Mouse (Mus musculus) urinary bladder, postnatal 36 days (tissue): Measurements from ENCODE around the gene Sox13.

ENCODE experiments used
- DNase-seq, 2 experiments: peaks; one replicate each; pipeline ENCODE4 v3.0.0; 2022; ENCODE audit warnings: low spot score in 2 of 2, mixed read lengths in 1 of 2

The Sox13 gene

DNA sequence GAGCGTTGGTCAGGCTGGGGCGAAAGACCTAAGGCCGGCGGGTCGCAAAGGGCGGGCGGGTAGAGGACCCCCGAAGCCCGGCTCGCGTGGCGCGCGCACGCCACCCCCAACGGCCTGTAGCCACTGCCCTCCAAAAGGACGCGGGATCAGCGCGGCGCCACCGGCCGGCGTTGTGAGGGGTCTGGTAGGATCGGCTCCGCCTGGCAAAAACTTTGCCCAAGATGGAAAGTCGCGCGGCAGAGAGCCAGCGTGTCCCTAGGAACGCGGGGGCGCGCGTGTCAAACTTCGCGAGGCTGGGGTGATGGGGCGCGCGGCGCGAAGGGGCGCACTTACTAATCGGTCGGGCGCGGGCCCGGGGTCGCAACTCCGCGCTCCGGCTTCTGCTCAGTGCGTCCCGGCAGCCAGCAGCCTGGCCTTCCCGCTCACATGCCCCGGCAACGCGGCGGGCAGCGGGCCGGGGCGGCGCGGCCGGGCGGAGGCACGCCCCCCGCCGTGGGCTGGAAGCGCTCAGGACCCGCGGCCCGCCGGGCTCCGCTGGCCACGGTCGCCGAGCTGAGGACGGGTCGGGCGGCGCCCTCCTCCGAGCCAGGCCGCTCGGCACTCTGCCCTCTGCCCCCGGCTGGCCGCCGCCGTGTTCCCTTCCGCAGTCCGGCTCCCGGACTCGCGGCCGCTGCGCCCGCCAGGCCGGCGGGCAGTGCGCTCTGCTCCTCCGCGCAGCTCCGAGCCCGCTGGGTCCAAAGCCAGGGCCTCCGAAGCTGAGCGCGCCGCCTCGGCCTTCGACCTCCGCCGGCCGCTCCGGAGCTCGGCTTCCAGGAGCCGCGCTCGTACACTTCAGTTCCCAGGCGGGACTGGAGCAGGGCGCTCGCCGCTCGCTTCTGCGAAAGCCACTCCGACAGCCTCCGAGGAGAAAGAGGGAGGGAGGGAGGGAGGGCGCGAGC lies at the start of gene Sox13:
Gene Sox13, minus strand, starts transcription at position 835 of the 938 bp plus-strand sequence.
- peak; percentile 61 to 64 for DNase-seq

GRCm38 (mm10) chr1:133471556-133471955 lies 47.4 kb upstream of the Sox13 start:
- no peak for DNase-seq

DNA sequence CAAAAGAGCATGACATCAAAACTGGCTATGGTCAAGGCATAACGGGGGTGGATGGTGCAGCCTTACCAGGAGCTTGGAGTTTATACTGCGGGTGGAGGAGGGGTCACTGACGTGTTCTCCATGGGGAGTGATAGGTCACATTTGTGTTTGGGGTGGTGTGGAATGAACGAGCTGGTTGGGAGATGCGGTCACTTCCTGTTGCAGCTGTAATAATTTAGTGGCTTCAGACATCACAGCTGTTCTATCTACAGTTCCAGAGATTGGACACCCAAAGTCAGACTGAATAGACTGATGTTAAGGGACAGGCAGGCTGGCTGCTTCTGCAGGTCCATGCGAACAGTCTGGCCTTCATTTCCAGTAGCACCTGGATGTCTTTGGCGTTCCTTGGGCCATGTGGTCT lies 46.9 kb upstream of the Sox13 start:
- DNase-seq = no peak

- DNase-seq = no peak
Measured at GRCm38 (mm10) chr1:133470242-133471025, 46.3 kb upstream of the Sox13 start.

GRCm38 (mm10) chr1:133469213-133469612 lies 45.0 kb upstream of the Sox13 start:
- DNase-seq = no peak

- DNase-seq = no peak
Measured at GRCm38 (mm10) chr1:133468751-133469150, 44.6 kb upstream of the Sox13 start.

DNA sequence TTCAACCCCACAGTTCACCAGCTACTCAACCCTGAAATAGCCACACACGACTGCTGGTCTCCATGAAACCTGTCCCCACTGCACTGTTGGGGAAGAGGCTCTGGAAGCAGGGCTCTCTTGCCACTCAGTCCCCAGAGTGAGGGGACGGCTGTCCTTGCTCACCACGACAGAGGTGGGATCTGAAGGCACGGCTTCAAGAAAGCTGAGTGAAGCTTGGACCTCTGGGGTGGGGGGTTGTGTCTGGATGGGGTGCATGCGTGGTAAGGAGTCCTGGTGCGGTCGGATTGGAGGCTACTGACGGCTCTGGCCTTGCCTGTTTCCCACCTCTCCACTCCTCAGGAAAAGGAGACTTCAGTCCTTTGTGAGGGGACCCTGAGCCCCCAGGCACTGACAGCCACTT lies 43.7 kb upstream of the Sox13 start:
- DNase-seq = no peak

GRCm38 (mm10) chr1:133463138-133463537 lies 39.0 kb upstream of the Sox13 start:
- DNase-seq = no peak

GRCm38 (mm10) chr1:133460996-133461395 lies 36.8 kb upstream of the Sox13 start:
- no peak for DNase-seq

DNA sequence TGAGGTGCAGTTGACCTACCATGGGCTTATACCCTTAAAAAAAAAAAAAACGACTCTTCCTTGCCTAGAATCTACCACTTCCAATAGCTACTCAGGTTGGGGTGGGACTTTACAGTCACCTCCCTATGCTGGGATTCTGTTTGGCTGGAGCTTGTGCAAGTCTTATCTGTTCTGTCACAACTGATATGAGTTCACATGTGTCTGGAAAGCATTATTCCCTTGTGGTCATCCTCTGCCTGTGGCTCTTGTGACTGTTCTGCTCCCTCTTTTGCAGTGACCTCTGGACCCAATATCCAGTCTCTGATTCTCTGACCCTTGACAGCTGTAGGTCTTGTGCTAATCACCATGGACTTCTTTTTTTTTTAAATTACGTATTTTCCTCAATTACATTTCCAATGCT lies 31.9 kb upstream of the Sox13 start:
- DNase-seq = no peak

DNA sequence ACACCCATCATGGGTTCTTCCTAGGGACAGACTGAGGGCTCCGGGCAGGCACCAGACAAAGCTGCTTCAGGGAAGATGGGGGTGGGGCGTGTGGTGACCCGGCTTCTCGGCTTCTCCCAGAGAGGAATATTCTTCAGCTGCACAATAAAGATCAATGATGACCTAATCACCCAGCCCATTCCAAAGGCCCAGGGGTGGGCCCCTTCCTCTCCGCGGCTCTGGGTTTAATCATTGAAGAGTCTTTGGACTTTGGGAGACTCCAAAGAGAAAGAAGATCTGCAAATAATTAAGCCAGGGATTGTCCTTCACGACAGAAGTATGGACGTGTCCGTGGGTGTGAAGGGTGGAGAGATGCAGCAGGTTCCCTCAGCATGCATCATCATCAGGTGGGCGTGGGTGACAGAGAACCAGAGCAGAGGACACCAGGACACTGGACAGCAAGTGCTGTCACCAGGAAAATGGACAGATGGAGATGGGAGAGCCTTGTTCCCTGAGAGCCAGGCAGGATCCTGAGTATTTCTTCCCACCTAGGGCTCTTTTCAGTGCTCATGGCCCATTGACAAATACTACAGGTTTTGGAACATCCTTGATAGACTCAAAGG lies 28.5 kb upstream of the Sox13 start:
- no peak for DNase-seq

DNA sequence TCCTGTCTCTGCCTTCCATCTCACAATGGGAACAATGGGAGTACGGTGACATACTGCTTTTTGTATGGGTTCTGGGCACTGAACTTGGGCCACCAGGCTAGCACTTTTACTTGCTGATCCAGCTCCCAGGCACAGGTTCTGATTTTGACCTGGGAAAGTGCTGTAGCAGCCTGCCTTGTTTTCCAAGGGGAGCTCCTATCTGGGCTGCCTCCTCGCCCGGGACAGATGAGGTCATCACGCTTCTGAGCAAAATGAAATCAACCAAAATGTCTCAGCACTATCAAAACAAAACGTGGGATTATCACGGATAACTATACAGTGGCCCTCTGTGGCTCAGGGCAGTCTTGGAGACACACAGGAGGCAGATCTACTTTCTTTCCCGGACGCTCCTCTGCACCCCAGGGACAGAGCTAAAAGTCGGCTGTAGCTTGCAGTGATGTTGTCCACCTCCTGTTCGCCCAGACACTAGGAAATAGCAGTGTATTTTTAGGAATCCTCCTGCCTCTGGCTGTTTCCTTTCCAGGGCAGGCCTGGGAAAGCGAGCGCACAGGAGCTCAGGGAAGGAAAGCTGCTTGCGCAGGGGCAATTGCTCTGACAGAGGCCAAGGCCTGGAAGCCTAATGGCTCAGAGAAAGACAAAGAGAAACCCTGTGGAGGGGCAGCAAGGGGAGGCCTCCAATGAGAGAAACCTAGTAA lies 27.8 kb upstream of the Sox13 start:
- DNase-seq = no peak

DNA sequence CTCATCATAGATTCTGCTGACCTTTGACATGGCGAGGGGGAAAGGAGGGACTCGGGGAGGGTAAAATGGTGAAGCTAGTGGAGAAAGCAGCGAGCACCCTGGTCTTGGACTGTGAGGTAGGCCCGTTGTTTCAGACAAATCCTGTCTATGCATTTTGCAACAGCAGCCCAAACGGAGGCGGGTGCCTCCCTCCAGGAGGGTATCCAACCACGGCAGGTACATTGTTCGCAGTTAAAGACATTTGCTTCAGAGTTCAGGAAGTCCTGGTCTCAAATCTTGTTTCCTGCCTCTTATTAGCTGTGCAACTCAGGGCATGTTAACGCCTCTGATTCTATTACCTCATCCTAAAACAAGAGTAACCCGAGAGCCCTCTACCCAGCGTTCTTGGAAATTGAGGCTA lies 26.8 kb upstream of the Sox13 start:
- DNase-seq = no peak

DNA sequence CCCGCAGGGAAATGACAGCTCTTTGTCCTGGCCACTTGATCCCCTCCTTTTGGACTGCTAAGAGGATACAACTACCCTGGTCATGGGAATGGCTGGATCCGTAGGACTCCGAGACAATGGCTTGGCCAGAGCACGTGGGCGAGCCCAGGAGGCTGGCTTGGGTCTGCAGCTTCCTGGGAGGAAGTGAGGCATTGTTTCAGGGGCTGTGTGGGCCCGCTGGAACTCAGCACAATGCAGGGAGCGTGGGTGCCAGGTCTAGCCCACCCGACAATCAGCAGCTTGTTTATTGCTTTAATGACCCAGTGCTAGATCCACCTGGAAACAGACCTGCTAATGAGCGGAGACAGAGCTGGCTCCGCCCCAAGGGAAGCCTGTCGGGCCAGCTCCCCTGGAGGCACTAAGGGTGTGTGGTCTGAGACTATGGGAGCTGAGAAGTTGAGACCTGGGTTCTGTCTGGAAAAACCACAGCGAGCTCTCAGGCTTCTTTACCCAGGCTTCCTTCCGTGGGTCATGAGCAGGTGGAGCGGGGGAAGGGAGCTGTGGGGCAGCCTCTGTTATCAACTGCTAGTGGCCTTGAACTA lies 24.3 kb upstream of the Sox13 start:
- DNase-seq = peak in 1 of 2 experiments; percentile 25

GRCm38 (mm10) chr1:133446291-133446690 lies 22.1 kb upstream of the Sox13 start:
- no peak for DNase-seq

DNA sequence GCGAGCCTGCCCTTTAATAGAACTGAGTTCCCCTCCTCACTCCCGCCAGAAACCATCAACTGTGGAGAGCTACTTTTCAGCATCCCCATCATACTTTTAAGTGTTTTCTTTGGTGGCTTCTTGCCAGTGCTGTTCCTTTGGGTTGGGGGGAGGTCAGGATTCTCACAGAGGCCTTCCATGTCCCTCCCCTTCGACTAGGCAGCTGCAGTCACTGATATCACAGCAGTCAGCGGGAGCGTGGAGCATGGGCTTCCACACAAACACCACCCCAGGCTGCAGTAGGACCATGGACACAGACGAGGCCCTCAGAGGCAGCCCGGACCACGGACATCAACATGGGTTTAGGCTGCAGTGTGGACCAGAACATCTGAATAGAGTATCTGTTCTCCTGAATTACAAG lies 20.1 kb upstream of the Sox13 start:
- no peak for DNase-seq

DNA sequence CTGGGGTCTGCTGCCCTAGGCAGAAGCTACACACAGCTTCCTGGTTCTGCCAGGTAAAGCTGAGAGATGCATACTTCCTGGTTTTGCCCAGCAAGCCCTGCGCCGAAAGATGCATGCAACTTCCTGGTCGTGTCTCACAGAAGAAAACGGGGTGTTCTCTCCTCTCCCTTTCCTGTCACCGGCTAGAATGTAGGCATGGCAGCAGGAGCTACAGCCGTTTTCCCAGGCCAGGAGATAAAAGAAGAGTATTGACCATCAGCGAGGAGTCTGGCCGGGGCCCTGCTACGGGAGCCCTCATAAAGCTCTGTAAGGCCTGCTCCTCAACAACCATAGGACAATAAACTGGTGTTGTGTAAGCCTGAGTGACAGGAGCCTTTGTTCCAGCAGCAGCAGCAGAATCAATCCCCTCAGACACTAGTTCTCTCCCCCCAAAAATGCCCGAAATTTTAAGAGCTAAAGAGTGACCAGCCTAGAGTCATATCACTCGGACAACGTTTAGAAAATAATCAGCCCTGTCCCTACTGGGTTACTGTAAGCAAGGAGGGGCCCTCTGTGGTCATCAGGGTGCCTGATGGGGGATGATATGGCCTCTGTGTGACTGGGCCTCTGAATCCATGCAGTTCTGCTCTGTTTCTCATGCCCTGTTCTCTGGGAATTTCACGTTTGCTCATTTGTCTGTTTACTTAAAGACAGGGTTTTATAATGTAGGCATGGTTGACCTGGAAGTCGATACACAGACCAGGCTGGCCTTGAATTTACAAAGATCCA lies 13.9 kb upstream of the Sox13 start:
- DNase-seq = no peak

- DNase-seq = no peak
Measured at GRCm38 (mm10) chr1:133434756-133435112, 10.6 kb upstream of the Sox13 start.

GRCm38 (mm10) chr1:133434018-133434755 lies 10.0 kb upstream of the Sox13 start:
- DNase-seq = no peak

GRCm38 (mm10) chr1:133432566-133432965 lies 8.4 kb upstream of the Sox13 start:
- DNase-seq = no peak
